Mouse (Mus musculus): ENCODE measurements around the gene Gm4353. TPM values are rescaled to one million over a fixed set of nuclear protein-coding genes. Genes with fewer than 3 reads are reported as not detected.

Gm4353 gene
- polyA plus RNA-seq, 1 experiment from 2014 or later, result 1.1 TPM

- Histone ChIP-seq H3K4me3 (ENCODE audit: low read depth, low read length) (no peak overlapping the region), H3K27me3 (ENCODE audit: insufficient read depth, low read length) (no peaks in the 10 kb centered on the region), H3K9me3 (ENCODE audit: low read depth, low read length) (no peaks in the 10 kb centered on the region), H3K4me2 (no peak overlapping the region), H3K36me3 (ENCODE audit: insufficient read depth) (0 out of 2 replicates have a peak, but pooled peaks cover 4% of the 10 kb centered on the region), H3K9ac (no peak overlapping the region), H3K4me1 (ENCODE audit: insufficient read depth) (no peaks in the 10 kb centered on the region), H3K27ac (ENCODE audit: low read depth) (0 out of 2 replicates have a peak overlapping the region, but pooled peaks have one; percentile 11)
- DNase-seq (no peak), ATAC-seq (ENCODE audit: insufficient read depth) (no peak)
- no peak for TF ChIP-seq CTCF (IDR thresholded peaks at IDR 0.05; ENCODE audit: low read depth)
- WGBS, result 74% methylated on average over 2 of the region's 2 CpGs
Measured at GRCm38 (mm10) chr7:116123597-116123985, 39.2 kb upstream of the Gm4353 start.

GRCm38 (mm10) chr7:116122981-116123596, 38.7 kb upstream of the Gm4353 start:
- 66% methylated on average over 13 of the region's 13 CpGs for WGBS
- ATAC-seq (ENCODE audit: insufficient read depth) (0 out of 2 replicates have a peak, but pooled peaks have one; percentile 20), DNase-seq (peak; percentile 12)
- no peaks in the 10 kb centered on the region for H3K9me3 ChIP-seq (ENCODE audit: low read depth, low read length)
- H3K27me3 ChIP-seq (ENCODE audit: insufficient read depth, low read length), result no peaks in the 10 kb centered on the region
- no peak overlapping the region for H3K4me2 ChIP-seq
- H3K9ac ChIP-seq, result no peak overlapping the region
- TF ChIP-seq CTCF (IDR thresholded peaks at IDR 0.05; ENCODE audit: low read depth), result no peak
- no peaks in the 10 kb centered on the region for H3K4me1 ChIP-seq (ENCODE audit: insufficient read depth)
- H3K36me3 ChIP-seq (ENCODE audit: insufficient read depth), result 0 out of 2 replicates have a peak, but pooled peaks cover 4% of the 10 kb centered on the region
- H3K27ac ChIP-seq (ENCODE audit: low read depth), result no peak overlapping the region
- H3K4me3 ChIP-seq (ENCODE audit: low read depth, low read length), result no peak overlapping the region

- WGBS, result 60% methylated on average over 11 of the region's 11 CpGs
- no peak overlapping the region for H3K9ac ChIP-seq
- 0 out of 2 replicates have a peak, but pooled peaks cover 4% of the 10 kb centered on the region for H3K36me3 ChIP-seq (ENCODE audit: insufficient read depth)
- DNase-seq (no peak), ATAC-seq (ENCODE audit: insufficient read depth) (no peak)
- H3K4me3 ChIP-seq (ENCODE audit: low read depth, low read length), result no peak overlapping the region
- no peak overlapping the region for H3K27ac ChIP-seq (ENCODE audit: low read depth)
- H3K27me3 ChIP-seq (ENCODE audit: insufficient read depth, low read length), result no peaks in the 10 kb centered on the region
- H3K4me2 ChIP-seq, result no peak overlapping the region
- no peaks in the 10 kb centered on the region for H3K4me1 ChIP-seq (ENCODE audit: insufficient read depth)
- no peak for TF ChIP-seq CTCF (IDR thresholded peaks at IDR 0.05; ENCODE audit: low read depth)
- no peaks in the 10 kb centered on the region for H3K9me3 ChIP-seq (ENCODE audit: low read depth, low read length)
Measured at GRCm38 (mm10) chr7:116121202-116121601, 36.8 kb upstream of the Gm4353 start.

- Histone ChIP-seq H3K27me3 (ENCODE audit: insufficient read depth, low read length) (no peaks in the 10 kb centered on the region), H3K27ac (ENCODE audit: low read depth) (no peak overlapping the region), H3K9ac (no peak overlapping the region), H3K36me3 (ENCODE audit: insufficient read depth) (0 out of 2 replicates have a peak, but pooled peaks cover 2% of the 10 kb centered on the region), H3K4me3 (ENCODE audit: low read depth, low read length) (no peak overlapping the region), H3K4me2 (no peak overlapping the region), H3K4me1 (ENCODE audit: insufficient read depth) (no peaks in the 10 kb centered on the region), H3K9me3 (ENCODE audit: low read depth, low read length) (no peaks in the 10 kb centered on the region)
- 65% methylated on average over 4 of the region's 4 CpGs for WGBS
- ATAC-seq (ENCODE audit: insufficient read depth) (no peak), DNase-seq (no peak)
- no peak for TF ChIP-seq CTCF (IDR thresholded peaks at IDR 0.05; ENCODE audit: low read depth)
Measured at GRCm38 (mm10) chr7:116120737-116121136, 36.3 kb upstream of the Gm4353 start.

- Histone ChIP-seq H3K27me3 (ENCODE audit: insufficient read depth, low read length) (no peaks in the 10 kb centered on the region), H3K36me3 (ENCODE audit: insufficient read depth) (no peaks in the 10 kb centered on the region), H3K27ac (ENCODE audit: low read depth) (no peak overlapping the region), H3K9me3 (ENCODE audit: low read depth, low read length) (no peaks in the 10 kb centered on the region), H3K4me1 (ENCODE audit: insufficient read depth) (no peaks in the 10 kb centered on the region), H3K4me2 (no peak overlapping the region), H3K4me3 (ENCODE audit: low read depth, low read length) (no peak overlapping the region), H3K9ac (no peak overlapping the region)
- WGBS, result 50% methylated on average over 1 of the region's 1 CpGs
- DNase-seq, result peak; percentile 21
- ATAC-seq (ENCODE audit: insufficient read depth), result no peak
- TF ChIP-seq CTCF (IDR thresholded peaks at IDR 0.05; ENCODE audit: low read depth), result no peak
Measured at GRCm38 (mm10) chr7:116119306-116119857, 34.9 kb upstream of the Gm4353 start.

GRCm38 (mm10) chr7:116115991-116116390, 31.6 kb upstream of the Gm4353 start:
- no peak for DNase-seq
- Histone ChIP-seq H3K9me3 (ENCODE audit: low read depth, low read length) (no peaks in the 10 kb centered on the region), H3K27ac (ENCODE audit: low read depth) (no peak overlapping the region), H3K36me3 (ENCODE audit: insufficient read depth) (no peaks in the 10 kb centered on the region), H3K4me2 (no peak overlapping the region), H3K4me3 (ENCODE audit: low read depth, low read length) (no peak overlapping the region), H3K27me3 (ENCODE audit: insufficient read depth, low read length) (no peaks in the 10 kb centered on the region), H3K9ac (no peak overlapping the region), H3K4me1 (ENCODE audit: insufficient read depth) (no peaks in the 10 kb centered on the region)
- ATAC-seq (ENCODE audit: insufficient read depth), result no peak
- TF ChIP-seq CTCF (IDR thresholded peaks at IDR 0.05; ENCODE audit: low read depth), result no peak
- 74% methylated on average over 2 of the region's 2 CpGs for WGBS

GRCm38 (mm10) chr7:116115216-116115930, 30.9 kb upstream of the Gm4353 start:
- Histone ChIP-seq H3K9ac (no peak overlapping the region), H3K27me3 (ENCODE audit: insufficient read depth, low read length) (no peaks in the 10 kb centered on the region), H3K27ac (ENCODE audit: low read depth) (no peak overlapping the region), H3K9me3 (ENCODE audit: low read depth, low read length) (no peaks in the 10 kb centered on the region), H3K36me3 (ENCODE audit: insufficient read depth) (no peaks in the 10 kb centered on the region), H3K4me1 (ENCODE audit: insufficient read depth) (no peaks in the 10 kb centered on the region), H3K4me3 (ENCODE audit: low read depth, low read length) (no peak overlapping the region), H3K4me2 (no peak overlapping the region)
- DNase-seq (no peak), ATAC-seq (ENCODE audit: insufficient read depth) (no peak)
- 60% methylated on average over 12 of the region's 12 CpGs for WGBS
- TF ChIP-seq CTCF (IDR thresholded peaks at IDR 0.05; ENCODE audit: low read depth), result no peak

Data from lung, embryonic 14.5 days (tissue).